8 mouse cellular contexts compared by ENCODE assay signal in genomic region chr2:156584154-156584796, GRCm38 (mm10). TPM values are rescaled to one million over a fixed set of nuclear protein-coding genes. Genes with fewer than 3 reads are reported as not detected.
A peak's percentile ranks its signal among the peaks of the same experiment; 100 is the strongest.
DNase-seq lines count a peak whose midpoint lies in the region; ATAC-seq and TF ChIP-seq lines count a peak whose summit lies in the region.

No protein-coding gene starts in this region.

- DNase-seq in gastrocnemius, adult 2 months, result no peak
- no peak for DNase-seq in gastrocnemius, adult 18-20 months (ENCODE audit: low spot score)
- no peak for DNase-seq in testis, postnatal 10 days (ENCODE audit: low spot score)
- DNase-seq in lung, postnatal 0 days (ENCODE audit: low spot score), result peak; percentile 4
- DNase-seq in urinary bladder, postnatal 10 days (ENCODE audit: low spot score), result no peak
- DNase-seq in urinary bladder, postnatal 25 days (ENCODE audit: low spot score), result no peak

- no peaks in the 10 kb centered on the region for H3K9me3 ChIP-seq in forebrain, embryonic 15.5 days
- no peaks in the 10 kb centered on the region for H3K9me3 ChIP-seq in lung, postnatal 0 days (ENCODE audit: low read length)

- H3K9ac ChIP-seq in forebrain, embryonic 15.5 days (replicated peaks), result no peak overlapping the region
- no peak overlapping the region for H3K9ac ChIP-seq in lung, postnatal 0 days (replicated peaks; ENCODE audit: low read depth)

- H3K4me2 ChIP-seq in forebrain, embryonic 15.5 days (replicated peaks), result peak overlapping the region; percentile 32
- no peak overlapping the region for H3K4me2 ChIP-seq in lung, postnatal 0 days (replicated peaks; ENCODE audit: low read depth, low read length)

- no peak for TF ChIP-seq POLR2A in testis, adult 2 months (IDR thresholded peaks at IDR 0.05; ENCODE audit: control insufficient read depth, low read depth, low read length)

- intact Hi-C loops in gastrocnemius, adult 2 months (cut with DNase I), result no loop called here

- peak; percentile 56 for TF ChIP-seq CTCF in gastrocnemius, adult 2 months (IDR thresholded peaks at IDR 0.05)
- TF ChIP-seq CTCF in testis, adult 2 months (IDR thresholded peaks at IDR 0.05; ENCODE audit: control insufficient read depth, insufficient read depth, insufficient replicate concordance, low read depth, low read length), result peak; percentile 23; the same call in 1 of the 2 replicates
- peak; percentile 54 for TF ChIP-seq CTCF in lung, postnatal 0 days (IDR thresholded peaks at IDR 0.05)

- no peak for TF ChIP-seq EP300 in lung, postnatal 0 days (IDR thresholded peaks at IDR 0.05)

- no peaks in the 10 kb centered on the region for H3K36me3 ChIP-seq in testis, adult 2 months (ENCODE audit: control insufficient read depth, insufficient read depth, low read length)
- no peaks in the 10 kb centered on the region for H3K36me3 ChIP-seq in forebrain, embryonic 15.5 days
- no peaks in the 10 kb centered on the region for H3K36me3 ChIP-seq in lung, postnatal 0 days (ENCODE audit: insufficient read depth, low read length)

- no peak overlapping the region for H3K27ac ChIP-seq in gastrocnemius, adult 2 months
- no peak overlapping the region for H3K27ac ChIP-seq in testis, adult 2 months (ENCODE audit: control insufficient read depth, insufficient read depth, low read depth, low read length)
- no peak overlapping the region for H3K27ac ChIP-seq in forebrain, embryonic 15.5 days (replicated peaks)
- H3K27ac ChIP-seq in lung, postnatal 0 days (ENCODE audit: low read length), result no peak overlapping the region

- WGBS in forebrain, embryonic 15.5 days, result 61% methylated on average over 11 of the region's 11 CpGs
- 51% methylated on average over 11 of the region's 11 CpGs for WGBS in lung, postnatal 0 days

- ATAC-seq in forebrain, embryonic 15.5 days (replicated peaks), result peak; percentile 23
- peak; percentile 19; the same call in 1 of the 2 replicates for ATAC-seq in lung, postnatal 0 days

- H3K4me3 ChIP-seq in gastrocnemius, adult 2 months, result no peak overlapping the region
- no peak overlapping the region for H3K4me3 ChIP-seq in testis, adult 2 months (ENCODE audit: control insufficient read depth, low read depth, low read length)
- H3K4me3 ChIP-seq in forebrain, embryonic 15.5 days, result no peak overlapping the region
- no peak overlapping the region for H3K4me3 ChIP-seq in lung, postnatal 0 days (ENCODE audit: low read depth, low read length)

- no peaks in the 10 kb centered on the region; the same call in 1 of the 2 replicates for H3K4me1 ChIP-seq in testis, adult 2 months (ENCODE audit: control insufficient read depth, insufficient read depth, low read length)
- peaks cover 12% of the 10 kb centered on the region for H3K4me1 ChIP-seq in forebrain, embryonic 15.5 days
- no peaks in the 10 kb centered on the region for H3K4me1 ChIP-seq in lung, postnatal 0 days (ENCODE audit: insufficient read depth, low read depth, low read length)

- no peaks in the 10 kb centered on the region for H3K27me3 ChIP-seq in testis, adult 2 months (ENCODE audit: control insufficient read depth, insufficient read depth, low read length)
- H3K27me3 ChIP-seq in forebrain, embryonic 15.5 days, result no peaks in the 10 kb centered on the region
- 0 out of 2 replicates have a peak, but pooled peaks cover 3% of the 10 kb centered on the region for H3K27me3 ChIP-seq in lung, postnatal 0 days (replicated peaks; ENCODE audit: insufficient read depth, low read length)

RNA-seq across cellular contexts. Expression of gene Dlgap4, which starts 29.2 kb away (rescaled TPM):
- total RNA-seq in gastrocnemius, adult 2 months (2021), result 10 to 100 TPM; 43.5 to 55.3 TPM
- total RNA-seq in gastrocnemius, adult 18-20 months (2021), result 10 to 100 TPM; 46.8 to 62.9 TPM
- polyA plus RNA-seq in testis, adult 2 months (2012; rRNA removed), result 175 and 196 TPM in 2 replicates
- polyA plus RNA-seq in forebrain, embryonic 15.5 days (2015; fragmentation: Nextera tagmentation; extraction: Ambion mirVana), result 317 and 333 TPM in 2 replicates
- 70.3 and 74.0 TPM in 2 replicates for polyA plus RNA-seq in lung, postnatal 0 days (2015; fragmentation: Nextera tagmentation; extraction: Ambion mirVana)

RNA-seq across cellular contexts. Expression of gene Aar2, which starts 36.9 kb away (rescaled TPM):
- 10 to 100 TPM; 22.0 to 22.4 TPM for total RNA-seq in gastrocnemius, adult 2 months (2021)
- total RNA-seq in gastrocnemius, adult 18-20 months (2021), result 10 to 100 TPM; 22.9 to 23.0 TPM
- polyA plus RNA-seq in testis, adult 2 months (2012; rRNA removed), result 13.8 and 16.2 TPM in 2 replicates
- polyA plus RNA-seq in forebrain, embryonic 15.5 days (2015; fragmentation: Nextera tagmentation; extraction: Ambion mirVana), result 44.5 and 44.6 TPM in 2 replicates
- polyA plus RNA-seq in lung, postnatal 0 days (2015; fragmentation: Nextera tagmentation; extraction: Ambion mirVana), result 21.8 and 23.7 TPM in 2 replicates
